Mouse (Mus musculus) liver, embryonic 13.5 days (tissue): ENCODE results near the gene Slc25a29. TPM values are rescaled to one million over a fixed set of nuclear protein-coding genes. Genes with fewer than 3 reads are reported as not detected.

Experiments
- ATAC-seq: fragments of 200-750 bp; cut with Nextera tagmentation; 2 replicates; pipeline ENCODE4 v1.8.0; 2017; ENCODE audit warnings: low read depth, mild to moderate bottlenecking, moderate number of reproducible peaks, moderate library complexity
- DNase-seq: peaks from one replicate; pipeline ENCODE4 v3.0.0; 2022
- H3K27ac ChIP-seq: fragments of 300-500 bp; sonication (generic); 2 replicates; pipeline ENCODE4 v1.5.1; 2015; ENCODE audit warnings: moderate library complexity, mild to moderate bottlenecking, inconsistent platforms
- H3K27me3 ChIP-seq: fragments of 300-500 bp; sonication (generic); 2 replicates; pipeline ENCODE4 v1.6.1; 2015; ENCODE audit warnings: mild to moderate bottlenecking, inconsistent platforms
- H3K36me3 ChIP-seq: fragments of 300-500 bp; sonication (generic); 2 replicates; pipeline ENCODE4 v1.6.1; 2015; ENCODE audit warnings: mild to moderate bottlenecking, inconsistent platforms
- H3K4me1 ChIP-seq: fragments of 300-500 bp; sonication (generic); replicated peaks from 2 replicates; pipeline ENCODE4 v1.6.1; 2015; ENCODE audit warnings: inconsistent platforms
- H3K4me2 ChIP-seq: fragments of 300-500 bp; sonication (generic); 2 replicates; pipeline ENCODE4 v1.6.1; 2015; ENCODE audit warnings: inconsistent platforms, mild to moderate bottlenecking, moderate library complexity
- H3K4me3 ChIP-seq: fragments of 300-500 bp; sonication (generic); replicated peaks from 2 replicates; pipeline ENCODE4 v1.5.1; 2015; ENCODE audit warnings: mild to moderate bottlenecking, inconsistent platforms
- H3K9ac ChIP-seq: fragments of 300-500 bp; sonication (generic); 2 replicates; pipeline ENCODE4 v1.6.1; 2015; ENCODE audit warnings: mild to moderate bottlenecking, inconsistent platforms
- H3K9me3 ChIP-seq: fragments of 300-500 bp; sonication (generic); replicated peaks from 2 replicates; pipeline ENCODE4 v1.6.1; 2016; ENCODE audit warnings: inconsistent platforms
- WGBS: fragments of 180-500 bp; shearing (Covaris S2); methylation state at CpG from one replicate; pipeline ENCODE4 v1.1.7; 2015; ENCODE audit not compliant: insufficient replicate concordance; 5-methylcytosine and 5-hydroxymethylcytosine counted together
- polyA plus RNA-seq: library from polyadenylated mRNA; unstranded; fragments of >200 nt; fragmentation: Nextera tagmentation; extraction: Ambion mirVana; gene quantifications from 2 replicates; pipeline ENCODE4 v1.2.1, GENCODE M21; 2015

The Slc25a29 gene
- polyA plus RNA-seq, 1 experiment from 2014 or later, result 1.0 TPM

- H3K27me3 ChIP-seq, result no peaks in the 10 kb centered on the region
- no peaks in the 10 kb centered on the region; the same call in 1 of the 2 replicates for H3K9me3 ChIP-seq
- no peak overlapping the region for H3K27ac ChIP-seq
- H3K4me2 ChIP-seq, result no peak overlapping the region
- H3K9ac ChIP-seq, result no peak overlapping the region
- no peak overlapping the region for H3K4me3 ChIP-seq
- DNase-seq, result no peak
- ATAC-seq, result no peak
- peaks cover 48% of the 10 kb centered on the region for H3K36me3 ChIP-seq
- H3K4me1 ChIP-seq, result no peaks in the 10 kb centered on the region
- 71% methylated on average over 8 of the region's 8 CpGs for WGBS
Measured at GRCm38 (mm10) chr12:108823036-108823435, 12.6 kb downstream of the Slc25a29 start.

GRCm38 (mm10) chr12:108820461-108820860, 15.2 kb downstream of the Slc25a29 start:
- Histone ChIP-seq H3K4me1 (no peaks in the 10 kb centered on the region), H3K4me3 (no peak overlapping the region), H3K36me3 (peaks cover 42% of the 10 kb centered on the region), H3K27ac (no peak overlapping the region), H3K27me3 (no peaks in the 10 kb centered on the region), H3K9ac (no peak overlapping the region), H3K4me2 (no peak overlapping the region), H3K9me3 (no peaks in the 10 kb centered on the region)
- WGBS, result 83% methylated on average over 4 of the region's 4 CpGs
- no peak for DNase-seq
- ATAC-seq, result no peak

- no peak for DNase-seq
- Histone ChIP-seq H3K27me3 (no peaks in the 10 kb centered on the region), H3K36me3 (peaks cover 67% of the 10 kb centered on the region), H3K9me3 (no peaks in the 10 kb centered on the region), H3K4me3 (no peak overlapping the region), H3K4me2 (no peak overlapping the region), H3K4me1 (peaks cover 10% of the 10 kb centered on the region), H3K27ac (no peak overlapping the region), H3K9ac (no peak overlapping the region)
- 86% methylated on average over 11 of the region's 11 CpGs for WGBS
- no peak for ATAC-seq
Measured at GRCm38 (mm10) chr12:108816569-108816968, 19.1 kb downstream of the Slc25a29 start.

- no peak for ATAC-seq
- Histone ChIP-seq H3K27ac (no peak overlapping the region), H3K36me3 (peaks cover 64% of the 10 kb centered on the region), H3K9me3 (no peaks in the 10 kb centered on the region), H3K4me3 (no peak overlapping the region), H3K4me2 (no peak overlapping the region), H3K9ac (no peak overlapping the region), H3K4me1 (peaks cover 29% of the 10 kb centered on the region), H3K27me3 (no peaks in the 10 kb centered on the region)
- DNase-seq, result no peak
- 90% methylated on average over 6 of the region's 6 CpGs for WGBS
Measured at GRCm38 (mm10) chr12:108814470-108814869, 21.2 kb downstream of the Slc25a29 start.

- H3K9ac ChIP-seq, result no peak overlapping the region
- no peak overlapping the region for H3K4me3 ChIP-seq
- peaks cover 65% of the 10 kb centered on the region for H3K36me3 ChIP-seq
- ATAC-seq, result no peak
- 84% methylated on average over 6 of the region's 6 CpGs for WGBS
- H3K27ac ChIP-seq, result no peak overlapping the region
- no peak overlapping the region for H3K4me2 ChIP-seq
- no peak for DNase-seq
- no peaks in the 10 kb centered on the region for H3K27me3 ChIP-seq
- H3K4me1 ChIP-seq, result peaks cover 46% of the 10 kb centered on the region
- no peaks in the 10 kb centered on the region for H3K9me3 ChIP-seq
Measured at GRCm38 (mm10) chr12:108812463-108812862, 23.2 kb downstream of the Slc25a29 start.

- Histone ChIP-seq H3K27me3 (no peaks in the 10 kb centered on the region), H3K4me1 (peaks cover 53% of the 10 kb centered on the region), H3K4me3 (no peak overlapping the region), H3K4me2 (no peak overlapping the region), H3K36me3 (peaks cover 63% of the 10 kb centered on the region), H3K9me3 (no peaks in the 10 kb centered on the region), H3K27ac (0 out of 2 replicates have a peak overlapping the region, but pooled peaks have one; percentile 7), H3K9ac (no peak overlapping the region)
- no peak for DNase-seq
- 0 out of 2 replicates have a peak, but pooled peaks have one; percentile 35 for ATAC-seq
- WGBS, result 48% methylated on average over 2 of the region's 2 CpGs
Measured at GRCm38 (mm10) chr12:108811133-108811532, 24.6 kb downstream of the Slc25a29 start.

GRCm38 (mm10) chr12:108810309-108810708, 25.4 kb downstream of the Slc25a29 start:
- ATAC-seq (peak; percentile 44; the same call in 1 of the 2 replicates), DNase-seq (no peak)
- Histone ChIP-seq H3K9me3 (no peaks in the 10 kb centered on the region), H3K4me2 (no peak overlapping the region), H3K9ac (no peak overlapping the region), H3K27ac (peak overlapping the region; percentile 50; the same call in 1 of the 2 replicates), H3K4me3 (no peak overlapping the region), H3K4me1 (peaks cover 53% of the 10 kb centered on the region), H3K36me3 (peaks cover 60% of the 10 kb centered on the region), H3K27me3 (no peaks in the 10 kb centered on the region)
- 45% methylated on average over 7 of the region's 7 CpGs for WGBS

GRCm38 (mm10) chr12:108809771-108810170, 25.9 kb downstream of the Slc25a29 start:
- Histone ChIP-seq H3K9me3 (no peaks in the 10 kb centered on the region), H3K4me3 (no peak overlapping the region), H3K27ac (peak overlapping the region; percentile 50), H3K36me3 (peaks cover 55% of the 10 kb centered on the region), H3K4me2 (no peak overlapping the region), H3K27me3 (no peaks in the 10 kb centered on the region), H3K4me1 (peaks cover 53% of the 10 kb centered on the region), H3K9ac (peak overlapping the region; percentile 11; the same call in 1 of the 2 replicates)
- DNase-seq (no peak), ATAC-seq (no peak)
- 42% methylated on average over 1 of the region's 1 CpGs for WGBS

GRCm38 (mm10) chr12:108808465-108808864, 27.2 kb downstream of the Slc25a29 start:
- no peak for DNase-seq
- no peak overlapping the region for H3K27ac ChIP-seq
- no peaks in the 10 kb centered on the region for H3K27me3 ChIP-seq
- peaks cover 44% of the 10 kb centered on the region for H3K36me3 ChIP-seq
- H3K4me3 ChIP-seq, result no peak overlapping the region
- no peaks in the 10 kb centered on the region for H3K9me3 ChIP-seq
- H3K9ac ChIP-seq, result no peak overlapping the region
- no peak for ATAC-seq
- WGBS, result 64% methylated on average over 2 of the region's 2 CpGs
- no peak overlapping the region for H3K4me2 ChIP-seq
- peaks cover 64% of the 10 kb centered on the region for H3K4me1 ChIP-seq

- no peak for ATAC-seq
- H3K36me3 ChIP-seq, result peaks cover 44% of the 10 kb centered on the region
- peaks cover 67% of the 10 kb centered on the region for H3K4me1 ChIP-seq
- DNase-seq, result no peak
- no peak overlapping the region for H3K27ac ChIP-seq
- H3K4me2 ChIP-seq, result no peak overlapping the region
- 79% methylated on average over 2 of the region's 2 CpGs for WGBS
- no peak overlapping the region for H3K4me3 ChIP-seq
- no peaks in the 10 kb centered on the region for H3K27me3 ChIP-seq
- no peaks in the 10 kb centered on the region for H3K9me3 ChIP-seq
- no peak overlapping the region for H3K9ac ChIP-seq
Measured at GRCm38 (mm10) chr12:108804388-108804787, 31.3 kb downstream of the Slc25a29 start.

- no peak overlapping the region for H3K27ac ChIP-seq
- peaks cover 26% of the 10 kb centered on the region for H3K36me3 ChIP-seq
- H3K4me3 ChIP-seq, result no peak overlapping the region
- H3K4me1 ChIP-seq, result peaks cover 70% of the 10 kb centered on the region
- no peak for ATAC-seq
- no peak overlapping the region for H3K4me2 ChIP-seq
- no peak overlapping the region for H3K9ac ChIP-seq
- DNase-seq, result no peak
- H3K9me3 ChIP-seq, result no peaks in the 10 kb centered on the region
- WGBS, result 71% methylated on average over 2 of the region's 2 CpGs
- no peaks in the 10 kb centered on the region for H3K27me3 ChIP-seq
Measured at GRCm38 (mm10) chr12:108801613-108802012, 34.1 kb downstream of the Slc25a29 start.

GRCm38 (mm10) chr12:108794979-108795537, 40.6 kb downstream of the Slc25a29 start:
- peaks cover 18% of the 10 kb centered on the region for H3K36me3 ChIP-seq
- peak overlapping the region; percentile 99 for H3K4me3 ChIP-seq
- ATAC-seq (no peak), DNase-seq (peak; percentile 33)
- H3K27ac ChIP-seq, result peak overlapping the region; percentile 98
- 3% methylated on average over 9 of the region's 9 CpGs for WGBS
- peak overlapping the region; percentile 98 for H3K9ac ChIP-seq
- peaks cover 56% of the 10 kb centered on the region for H3K4me1 ChIP-seq
- H3K27me3 ChIP-seq, result no peaks in the 10 kb centered on the region
- no peaks in the 10 kb centered on the region for H3K9me3 ChIP-seq
- peak overlapping the region; percentile 74 for H3K4me2 ChIP-seq
